Mouse (Mus musculus): ENCODE measurements around the gene Cd9. TPM values are rescaled to one million over a fixed set of nuclear protein-coding genes. Genes with fewer than 3 reads are reported as not detected.

The Cd9 gene
- polyA plus RNA-seq, 1 experiment from 2014 or later: 45.9 TPM

DNA sequence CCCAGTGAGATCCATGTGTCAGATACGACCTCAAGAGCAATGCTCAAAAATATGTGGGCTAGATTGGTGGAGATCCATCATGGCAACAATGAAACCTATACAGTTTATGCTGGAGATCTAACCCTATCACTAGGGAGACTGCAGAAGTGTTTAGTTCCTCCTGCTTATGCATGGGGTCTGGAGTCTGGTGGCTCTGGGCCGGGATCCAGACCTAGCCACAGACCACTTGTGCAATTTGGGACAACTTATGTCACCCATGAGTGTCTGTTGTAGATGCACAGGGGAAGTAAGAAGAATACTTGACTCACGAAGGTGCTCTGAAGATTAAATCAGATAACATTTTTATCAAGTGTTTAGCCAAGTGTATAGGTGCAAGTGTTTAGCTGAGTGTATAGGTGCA is 15.2 kb upstream of the Cd9 start:
- Histone ChIP-seq H3K9me3 (ENCODE audit: control insufficient read depth, low read length) (no peaks in the 10 kb centered on the region), H3K36me3 (ENCODE audit: control insufficient read depth, insufficient read depth, low read length) (no peaks in the 10 kb centered on the region), H3K4me2 (replicated peaks; ENCODE audit: low read depth, low read length) (no peak overlapping the region), H3K4me1 (replicated peaks; ENCODE audit: control insufficient read depth, insufficient read depth, low read length) (no peaks in the 10 kb centered on the region), H3K27ac (ENCODE audit: low read depth, low read length) (no peak overlapping the region), H3K4me3 (ENCODE audit: low read depth, low read length) (no peak overlapping the region), H3K27me3 (ENCODE audit: control insufficient read depth, insufficient read depth, low read length) (no peaks in the 10 kb centered on the region), H3K9ac (ENCODE audit: low read depth, low read length) (no peak overlapping the region)
- ATAC-seq (ENCODE audit: low FRiP score) (no peak), DNase-seq (ENCODE audit: low spot score) (no peak)
- WGBS: 89% methylated on average over 3 of the region's 3 CpGs

DNA sequence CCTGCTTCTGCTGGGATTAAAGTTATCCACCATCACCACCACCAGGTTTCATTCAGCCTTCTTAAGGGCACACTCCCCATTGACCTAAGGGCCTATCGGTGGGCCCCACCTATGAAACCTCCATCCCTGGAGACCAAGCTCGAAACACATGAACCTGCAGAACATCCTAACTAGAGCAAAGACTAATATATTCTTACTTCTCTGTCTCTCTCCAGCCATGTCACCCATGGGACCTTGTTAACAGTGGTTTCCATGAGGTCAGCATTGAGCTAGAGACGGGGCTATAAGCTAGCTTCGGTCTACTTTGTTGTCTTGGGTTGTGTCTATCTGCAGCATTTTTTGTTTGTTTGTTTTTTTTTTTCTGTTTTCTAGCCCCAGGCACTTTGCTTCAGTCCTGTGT is 11.8 kb upstream of the Cd9 start:
- ATAC-seq (ENCODE audit: low FRiP score) (no peak), DNase-seq (ENCODE audit: low spot score) (no peak)
- Histone ChIP-seq H3K4me3 (ENCODE audit: low read depth, low read length) (no peak overlapping the region), H3K4me2 (replicated peaks; ENCODE audit: low read depth, low read length) (no peak overlapping the region), H3K4me1 (replicated peaks; ENCODE audit: control insufficient read depth, insufficient read depth, low read length) (no peaks in the 10 kb centered on the region), H3K9me3 (ENCODE audit: control insufficient read depth, low read length) (no peaks in the 10 kb centered on the region), H3K9ac (ENCODE audit: low read depth, low read length) (no peak overlapping the region), H3K36me3 (ENCODE audit: control insufficient read depth, insufficient read depth, low read length) (no peaks in the 10 kb centered on the region), H3K27ac (ENCODE audit: low read depth, low read length) (no peak overlapping the region), H3K27me3 (ENCODE audit: control insufficient read depth, insufficient read depth, low read length) (no peaks in the 10 kb centered on the region)
- 91% methylated on average over 4 of the region's 4 CpGs for WGBS

DNA sequence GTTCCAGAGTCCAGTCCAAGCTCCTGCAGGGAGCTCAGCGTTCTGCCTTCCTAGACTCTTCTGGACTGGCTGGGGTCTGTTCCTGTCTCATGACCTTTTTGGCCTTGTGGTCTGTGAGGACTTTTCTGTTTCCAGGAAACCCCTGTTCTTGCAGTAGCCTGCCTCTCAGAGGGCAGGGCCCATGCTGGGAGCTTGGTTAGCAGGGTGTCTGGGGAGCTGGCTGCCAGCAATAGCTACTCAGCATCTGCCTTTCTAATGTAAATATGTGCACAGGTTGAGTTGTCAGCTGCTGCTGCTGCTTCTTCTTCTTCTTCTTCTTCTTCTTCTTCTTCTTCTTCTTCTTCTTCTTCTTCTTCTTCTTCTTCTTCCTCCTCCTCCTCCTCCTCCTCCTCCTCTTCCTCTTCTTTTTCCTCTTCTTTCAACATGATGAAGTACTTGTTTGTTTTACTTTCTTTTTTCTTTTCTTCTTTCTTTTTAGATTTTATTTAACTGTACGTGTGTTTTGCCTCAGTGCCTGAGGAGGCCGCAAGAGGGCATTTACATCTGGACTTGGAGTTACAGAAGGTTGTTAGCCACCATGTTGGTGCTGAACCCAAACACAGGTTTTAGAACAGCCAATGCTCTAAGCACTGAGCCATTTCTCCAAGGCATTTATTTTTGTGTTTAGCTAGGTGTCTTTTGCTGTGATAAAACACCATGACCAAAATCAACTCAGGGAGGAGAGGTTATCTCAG is 10.2 kb upstream of the Cd9 start:
- 38% methylated on average over 3 of the region's 3 CpGs for WGBS
- H3K4me1 ChIP-seq (replicated peaks; ENCODE audit: control insufficient read depth, insufficient read depth, low read length): no peaks in the 10 kb centered on the region
- H3K27ac ChIP-seq (ENCODE audit: low read depth, low read length): no peak overlapping the region
- ATAC-seq (ENCODE audit: low FRiP score): no peak
- H3K36me3 ChIP-seq (ENCODE audit: control insufficient read depth, insufficient read depth, low read length): no peaks in the 10 kb centered on the region
- no peak overlapping the region for H3K4me2 ChIP-seq (replicated peaks; ENCODE audit: low read depth, low read length)
- H3K4me3 ChIP-seq (ENCODE audit: low read depth, low read length): no peak overlapping the region
- H3K27me3 ChIP-seq (ENCODE audit: control insufficient read depth, insufficient read depth, low read length): no peaks in the 10 kb centered on the region
- H3K9ac ChIP-seq (ENCODE audit: low read depth, low read length): no peak overlapping the region
- no peak for DNase-seq (ENCODE audit: low spot score)
- no peaks in the 10 kb centered on the region for H3K9me3 ChIP-seq (ENCODE audit: control insufficient read depth, low read length)

DNA sequence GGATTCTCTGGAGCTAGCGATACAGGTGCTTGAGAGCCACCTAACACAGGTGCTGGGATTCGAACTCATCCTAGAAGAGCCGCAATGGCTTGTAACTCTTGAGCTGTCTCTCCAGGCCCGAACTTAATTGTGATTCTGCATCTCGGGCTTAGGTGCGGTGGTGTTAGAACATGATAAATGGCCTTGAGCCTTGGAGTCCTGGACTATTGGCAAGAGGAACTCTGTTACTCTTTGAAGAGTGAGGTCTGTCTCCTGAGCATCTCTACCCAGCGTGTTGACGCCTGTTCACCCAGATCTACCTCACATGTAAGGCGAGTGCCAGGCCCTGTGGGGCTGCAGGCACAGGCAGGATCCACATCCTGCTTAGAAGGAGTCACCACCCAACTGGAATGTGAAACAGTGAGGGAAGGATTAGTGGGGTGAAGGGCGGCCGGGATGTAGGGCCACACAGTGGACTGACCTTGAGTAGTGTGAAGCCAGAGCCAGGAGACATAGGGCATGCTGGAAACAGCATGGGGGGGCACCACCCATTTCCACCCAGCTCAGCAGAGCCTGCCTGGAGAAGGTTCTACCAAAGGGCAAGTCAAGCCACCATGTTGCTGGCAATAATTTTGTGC is 8.7 kb upstream of the Cd9 start:
- Histone ChIP-seq H3K9ac (ENCODE audit: low read depth, low read length) (no peak overlapping the region), H3K36me3 (ENCODE audit: control insufficient read depth, insufficient read depth, low read length) (no peaks in the 10 kb centered on the region), H3K4me2 (replicated peaks; ENCODE audit: low read depth, low read length) (no peak overlapping the region), H3K27ac (ENCODE audit: low read depth, low read length) (no peak overlapping the region), H3K4me1 (replicated peaks; ENCODE audit: control insufficient read depth, insufficient read depth, low read length) (no peaks in the 10 kb centered on the region), H3K9me3 (ENCODE audit: control insufficient read depth, low read length) (no peaks in the 10 kb centered on the region), H3K4me3 (ENCODE audit: low read depth, low read length) (no peak overlapping the region), H3K27me3 (ENCODE audit: control insufficient read depth, insufficient read depth, low read length) (no peaks in the 10 kb centered on the region)
- ATAC-seq (ENCODE audit: low FRiP score) (no peak), DNase-seq (ENCODE audit: low spot score) (no peak)
- 93% methylated on average over 11 of the region's 11 CpGs for WGBS

DNA sequence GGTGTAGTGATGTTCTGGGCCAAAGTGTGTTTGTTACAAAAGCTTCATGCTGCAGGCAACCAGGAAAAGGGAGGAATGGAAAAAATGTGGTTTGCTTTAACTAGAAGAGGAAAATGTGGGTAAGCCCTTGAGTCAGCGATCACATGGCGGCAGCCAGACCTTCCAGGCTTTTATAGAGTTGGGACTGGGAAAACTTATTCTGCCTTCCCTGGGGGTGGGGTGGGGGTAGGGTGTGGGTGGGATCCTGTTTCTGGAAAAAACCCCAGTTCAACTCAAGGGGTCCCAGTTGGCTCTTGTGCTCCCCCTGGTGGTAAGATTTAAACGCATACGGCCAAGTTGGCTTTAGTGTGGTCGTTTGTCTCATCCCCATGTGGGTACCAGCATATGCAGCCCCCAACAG is 3.5 kb upstream of the Cd9 start:
- Histone ChIP-seq H3K9me3 (ENCODE audit: control insufficient read depth, low read length) (no peaks in the 10 kb centered on the region), H3K27me3 (ENCODE audit: control insufficient read depth, insufficient read depth, low read length) (peaks cover 13% of the 10 kb centered on the region), H3K4me2 (replicated peaks; ENCODE audit: low read depth, low read length) (no peak overlapping the region), H3K27ac (ENCODE audit: low read depth, low read length) (no peak overlapping the region), H3K4me3 (ENCODE audit: low read depth, low read length) (no peak overlapping the region), H3K4me1 (replicated peaks; ENCODE audit: control insufficient read depth, insufficient read depth, low read length) (peaks cover 5% of the 10 kb centered on the region), H3K9ac (ENCODE audit: low read depth, low read length) (no peak overlapping the region), H3K36me3 (ENCODE audit: control insufficient read depth, insufficient read depth, low read length) (no peaks in the 10 kb centered on the region)
- 36% methylated on average over 5 of the region's 5 CpGs for WGBS
- DNase-seq (ENCODE audit: low spot score) (peak; percentile 78), ATAC-seq (ENCODE audit: low FRiP score) (no peak)

DNA sequence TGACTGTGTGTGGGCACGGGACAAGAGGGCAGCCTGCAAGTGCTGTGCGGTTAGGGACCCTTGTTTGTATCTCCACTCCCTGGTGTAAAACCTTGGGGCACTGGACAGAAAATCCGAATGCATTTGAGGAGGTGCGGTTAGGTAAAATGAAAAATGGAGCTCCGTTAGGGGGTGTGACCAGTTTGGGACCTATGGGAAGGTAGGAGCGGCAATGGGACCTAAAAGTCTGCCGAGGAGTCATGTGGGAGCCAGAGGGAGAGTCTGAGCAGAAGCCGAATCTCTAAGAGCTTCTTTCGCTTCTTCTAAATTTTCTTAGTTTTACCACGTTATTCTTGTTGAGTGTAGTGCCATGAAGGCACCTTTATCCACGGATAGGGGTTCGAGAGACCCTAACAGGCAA is 1.8 kb upstream of the Cd9 start:
- Histone ChIP-seq H3K36me3 (ENCODE audit: control insufficient read depth, insufficient read depth, low read length) (no peaks in the 10 kb centered on the region), H3K4me3 (ENCODE audit: low read depth, low read length) (no peak overlapping the region), H3K4me2 (replicated peaks; ENCODE audit: low read depth, low read length) (no peak overlapping the region), H3K4me1 (replicated peaks; ENCODE audit: control insufficient read depth, insufficient read depth, low read length) (peaks cover 5% of the 10 kb centered on the region), H3K9me3 (ENCODE audit: control insufficient read depth, low read length) (no peaks in the 10 kb centered on the region), H3K27ac (ENCODE audit: low read depth, low read length) (no peak overlapping the region), H3K27me3 (ENCODE audit: control insufficient read depth, insufficient read depth, low read length) (peaks cover 13% of the 10 kb centered on the region), H3K9ac (ENCODE audit: low read depth, low read length) (no peak overlapping the region)
- DNase-seq (ENCODE audit: low spot score) (no peak), ATAC-seq (ENCODE audit: low FRiP score) (no peak)
- WGBS: 89% methylated on average over 12 of the region's 12 CpGs

DNA sequence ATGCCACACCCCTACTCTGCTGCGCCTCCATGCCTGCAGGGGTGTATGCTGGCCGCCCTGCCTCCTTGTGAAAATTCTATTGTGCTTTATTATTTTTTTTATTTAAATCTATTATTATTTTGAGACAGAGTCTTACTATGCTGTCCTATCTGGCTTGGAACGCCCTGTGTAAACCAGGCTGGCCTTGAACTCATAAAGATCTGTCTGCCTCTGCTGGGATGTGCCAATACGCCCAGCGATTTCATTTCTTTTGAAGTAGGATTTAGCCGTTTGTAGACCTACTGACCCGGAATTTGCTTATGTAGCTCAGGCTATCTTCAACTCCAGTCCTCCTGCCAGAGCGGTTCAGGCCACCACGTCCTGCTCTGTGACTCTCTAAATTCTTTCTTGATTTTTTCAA is 770 bp upstream of the Cd9 start:
- peaks cover 5% of the 10 kb centered on the region for H3K4me1 ChIP-seq (replicated peaks; ENCODE audit: control insufficient read depth, insufficient read depth, low read length)

DNA sequence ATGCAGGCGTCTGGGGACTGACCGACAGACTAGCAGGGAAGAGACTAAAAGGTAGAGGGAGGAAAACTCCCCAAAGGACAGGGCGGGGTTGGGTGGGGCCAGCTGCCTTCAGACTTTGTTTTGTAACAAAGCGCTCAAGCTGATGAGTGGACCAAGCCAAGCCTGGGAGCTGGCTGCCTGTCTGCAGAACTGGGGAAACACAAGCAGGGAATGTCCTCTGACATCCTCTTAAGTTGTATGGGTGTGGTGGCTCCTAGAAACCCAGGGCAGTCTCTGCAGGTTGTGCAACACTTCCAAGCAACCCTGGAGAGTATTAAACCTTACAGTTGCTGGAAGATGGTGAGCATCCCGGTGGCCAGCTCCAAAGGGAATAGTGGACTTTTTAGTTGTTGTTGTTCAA is 1.4 kb downstream of the Cd9 start:
- DNase-seq (ENCODE audit: low spot score): no peak

More for the DNA sequence above, 770 bp upstream of the Cd9 start:
- DNase-seq (ENCODE audit: low spot score) (no peak), ATAC-seq (ENCODE audit: low FRiP score) (no peak)
- H3K9me3 ChIP-seq (ENCODE audit: control insufficient read depth, low read length): no peaks in the 10 kb centered on the region
- no peak overlapping the region for H3K4me3 ChIP-seq (ENCODE audit: low read depth, low read length)
- peaks cover 13% of the 10 kb centered on the region for H3K27me3 ChIP-seq (ENCODE audit: control insufficient read depth, insufficient read depth, low read length)
- H3K27ac ChIP-seq (ENCODE audit: low read depth, low read length): no peak overlapping the region
- no peaks in the 10 kb centered on the region for H3K36me3 ChIP-seq (ENCODE audit: control insufficient read depth, insufficient read depth, low read length)
- WGBS: 71% methylated on average over 9 of the region's 9 CpGs
- no peak overlapping the region for H3K4me2 ChIP-seq (replicated peaks; ENCODE audit: low read depth, low read length)
- no peak overlapping the region; the same call in 1 of the 2 replicates for H3K9ac ChIP-seq (ENCODE audit: low read depth, low read length)

DNA sequence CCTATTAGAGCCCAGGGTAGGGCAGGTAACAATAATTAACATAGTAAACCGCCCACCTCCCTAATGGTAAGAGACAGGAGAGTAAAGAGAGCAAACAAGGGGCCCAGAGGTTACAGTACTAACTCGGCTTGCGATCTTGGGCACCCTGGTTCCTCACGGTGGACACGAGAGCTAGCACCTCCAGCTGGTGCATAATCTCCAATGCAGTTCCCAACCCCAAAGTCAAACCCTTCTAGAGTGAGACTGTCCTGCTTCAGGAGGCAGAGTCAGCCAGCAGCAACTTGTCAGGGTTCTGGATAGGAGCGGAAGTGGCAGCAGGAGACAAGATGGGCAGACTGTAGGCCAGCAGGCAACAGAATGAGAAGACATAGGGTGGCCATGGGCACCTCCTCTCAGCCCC is 1.9 kb downstream of the Cd9 start:
- WGBS: 82% methylated on average over 6 of the region's 6 CpGs
- Histone ChIP-seq H3K9me3 (ENCODE audit: control insufficient read depth, low read length) (no peaks in the 10 kb centered on the region), H3K4me2 (replicated peaks; ENCODE audit: low read depth, low read length) (no peak overlapping the region), H3K4me1 (replicated peaks; ENCODE audit: control insufficient read depth, insufficient read depth, low read length) (peaks cover 5% of the 10 kb centered on the region), H3K27ac (ENCODE audit: low read depth, low read length) (no peak overlapping the region), H3K36me3 (ENCODE audit: control insufficient read depth, insufficient read depth, low read length) (no peaks in the 10 kb centered on the region), H3K4me3 (ENCODE audit: low read depth, low read length) (no peak overlapping the region), H3K9ac (ENCODE audit: low read depth, low read length) (no peak overlapping the region), H3K27me3 (ENCODE audit: control insufficient read depth, insufficient read depth, low read length) (peaks cover 13% of the 10 kb centered on the region)
- DNase-seq (ENCODE audit: low spot score): no peak
- ATAC-seq (ENCODE audit: low FRiP score): no peak

More for the DNA sequence above, 1.4 kb downstream of the Cd9 start:
- Histone ChIP-seq H3K9me3 (ENCODE audit: control insufficient read depth, low read length) (no peaks in the 10 kb centered on the region), H3K9ac (ENCODE audit: low read depth, low read length) (no peak overlapping the region), H3K27ac (ENCODE audit: low read depth, low read length) (no peak overlapping the region), H3K4me2 (replicated peaks; ENCODE audit: low read depth, low read length) (peak overlapping the region; percentile 84; the same call in 1 of the 2 replicates), H3K36me3 (ENCODE audit: control insufficient read depth, insufficient read depth, low read length) (no peaks in the 10 kb centered on the region), H3K27me3 (ENCODE audit: control insufficient read depth, insufficient read depth, low read length) (peaks cover 13% of the 10 kb centered on the region), H3K4me3 (ENCODE audit: low read depth, low read length) (0 out of 2 replicates have a peak overlapping the region, but pooled peaks have one; percentile 43), H3K4me1 (replicated peaks; ENCODE audit: control insufficient read depth, insufficient read depth, low read length) (peaks cover 5% of the 10 kb centered on the region)
- ATAC-seq (ENCODE audit: low FRiP score): no peak
- 54% methylated on average over 5 of the region's 5 CpGs for WGBS
